In genomic region chr7:19305796-19306765, GRCm38 (mm10) we compare ENCODE assay signal across 26 mouse cellular contexts. TPM values are rescaled to one million over a fixed set of nuclear protein-coding genes. Genes with fewer than 3 reads are reported as not detected.
"Had no signal": no experiment of that assay in that cellular context is flagged by ENCODE, and none has a peak within 500 bp of the region (broad histone marks: within the 10 kb centered on the region; RNA-seq: fewer than 3 reads in every experiment).

No protein-coding gene starts in this region.

- H3K9me3 ChIP-seq: liver, embryonic 13.5 days; midbrain, embryonic 12.5 days; neural tube, embryonic 12.5 days; neural tube, embryonic 15.5 days had no signal

- DNase-seq: kidney, adult 2 months; kidney, postnatal 25 days; layer of hippocampus, postnatal 36 days; liver, embryonic 13.5 days; lung, adult 2 months; lung, postnatal 14 days; lung, postnatal 4 days; right cerebral cortex, adult 18-20 months; right cerebral cortex, postnatal 14 days; right cerebral cortex, postnatal 4 days; thymus, adult 18-20 months; thymus, postnatal 36 days had no signal

- H3K36me3 ChIP-seq: liver, embryonic 13.5 days; midbrain, embryonic 12.5 days; neural tube, embryonic 12.5 days; neural tube, embryonic 15.5 days had no signal

- H3K9ac ChIP-seq: liver, embryonic 13.5 days; midbrain, embryonic 12.5 days; neural tube, embryonic 12.5 days; neural tube, embryonic 15.5 days had no signal

- ATAC-seq: midbrain, embryonic 16.5 days had no signal

- H3K27ac ChIP-seq: kidney, postnatal 0 days; left cerebral cortex, adult 2 months; liver, embryonic 13.5 days; midbrain, embryonic 12.5 days; neural tube, embryonic 12.5 days; neural tube, embryonic 15.5 days had no signal

- H3K4me3 ChIP-seq: liver, embryonic 13.5 days; neural tube, embryonic 12.5 days had no signal

RNA-seq across cellular contexts. Expression of gene Fosb, which starts 3.8 kb away (rescaled TPM):
- polyA plus RNA-seq: limb, embryonic 11.5 days; liver, embryonic 13.5 days; liver, embryonic 16.5 days; neural tube, embryonic 12.5 days had no signal

RNA-seq across cellular contexts. Expression of gene Rtn2, which starts 23.7 kb away (rescaled TPM):
- total RNA-seq: megakaryocyte progenitor cell, adult 5-6 weeks had no signal

RNA-seq across cellular contexts. Expression of gene Ppm1n, which starts 26.2 kb away (rescaled TPM):
- total RNA-seq: left cerebral cortex, adult 2 months; left cerebral cortex, postnatal 36 days; liver, adult 2 months; megakaryocyte progenitor cell, adult 5-6 weeks had no signal
- polyA plus RNA-seq: kidney, adult 2 months; kidney, embryonic 14.5 days; limb, embryonic 14.5 days; liver, embryonic 13.5 days; lung, embryonic 16.5 days; neural tube, embryonic 12.5 days had no signal
